Mouse (Mus musculus) frontal cortex, postnatal 36 days (tissue): ENCODE results near the gene Catsperz.
A peak's percentile ranks its signal among the peaks of the same experiment; 100 is the strongest.

Experiments
- DNase-seq, 2 experiments: peaks; one replicate each; pipeline ENCODE4 v3.0.0; 2022; ENCODE audit warnings: low spot score in 2 of 2

The Catsperz gene

DNA sequence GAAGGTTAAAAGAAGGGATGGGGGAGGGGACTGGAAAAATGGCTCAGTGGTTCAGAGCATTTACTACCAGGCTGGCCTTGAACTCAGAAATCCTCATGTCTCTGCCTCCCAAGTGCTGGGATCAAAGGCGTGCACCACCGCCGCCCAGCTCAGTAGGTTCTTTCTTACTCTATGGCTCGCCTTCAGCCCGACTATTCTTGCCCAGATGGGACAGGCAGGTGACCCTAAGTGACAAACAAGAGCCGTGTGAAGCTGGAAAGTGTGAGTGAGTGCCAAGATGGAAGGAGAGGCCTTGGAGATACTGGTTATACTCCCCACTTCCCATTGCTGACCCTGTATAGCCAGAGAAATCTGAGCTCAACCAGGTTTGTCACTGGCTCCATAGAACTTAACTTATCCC lies 18.5 kb upstream of the Catsperz start:
- no peak for DNase-seq

GRCm38 (mm10) chr19:6942764-6943163 lies 17.6 kb upstream of the Catsperz start:
- no peak for DNase-seq

DNA sequence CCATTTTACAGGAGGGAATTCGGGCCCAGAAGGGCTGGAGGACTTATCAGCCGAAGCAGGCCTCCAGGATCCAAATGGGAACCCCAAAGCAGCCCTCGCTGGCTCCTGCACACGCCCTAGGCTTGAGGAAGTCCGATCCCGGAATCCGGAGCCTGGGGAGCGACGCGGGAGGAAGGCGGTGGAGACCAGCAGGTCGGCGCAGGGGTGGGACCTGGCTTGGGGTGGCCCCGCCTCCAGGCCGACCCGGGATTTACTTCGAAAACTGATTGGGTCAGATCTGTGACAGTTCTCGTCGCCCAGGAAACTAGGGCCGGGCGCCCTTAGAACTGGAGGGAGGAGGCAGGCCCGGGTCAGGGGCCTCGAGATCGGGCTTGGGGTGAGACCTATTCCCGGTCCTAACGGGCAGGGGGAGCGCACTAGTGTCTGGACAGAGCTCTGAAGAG lies 17.1 kb upstream of the Catsperz start, which contains the start of gene Gpr137:
TSS of gene Gpr137 (minus strand) at position 232 of the 443 bp plus-strand sequence.
- peak; percentile 90 to 95 for DNase-seq

GRCm38 (mm10) chr19:6941372-6942248 lies 16.4 kb upstream of the Catsperz start, which contains the start of gene Bad:
Gene Bad (plus strand): TSS chr19:6941861.
- peak; percentile 94 for DNase-seq

- DNase-seq = no peak
Measured at GRCm38 (mm10) chr19:6940396-6941351, 15.5 kb upstream of the Catsperz start.

- no peak for DNase-seq
Measured at GRCm38 (mm10) chr19:6939106-6940002, 14.2 kb upstream of the Catsperz start.

GRCm38 (mm10) chr19:6937541-6938465 lies 12.6 kb upstream of the Catsperz start:
- no peak for DNase-seq

GRCm38 (mm10) chr19:6936299-6936698 lies 11.1 kb upstream of the Catsperz start:
- DNase-seq = no peak

GRCm38 (mm10) chr19:6934195-6934977 lies 9.2 kb upstream of the Catsperz start, which contains the start of gene Kcnk4:
Gene Kcnk4 (minus strand): TSS chr19:6934515.
- DNase-seq = no peak

GRCm38 (mm10) chr19:6933436-6934194 lies 8.4 kb upstream of the Catsperz start:
- peak; percentile 71 to 72 for DNase-seq

- DNase-seq = no peak
Measured at GRCm38 (mm10) chr19:6933102-6933435, 7.9 kb upstream of the Catsperz start.

- no peak for DNase-seq
Measured at GRCm38 (mm10) chr19:6932018-6932417, 6.8 kb upstream of the Catsperz start.

DNA sequence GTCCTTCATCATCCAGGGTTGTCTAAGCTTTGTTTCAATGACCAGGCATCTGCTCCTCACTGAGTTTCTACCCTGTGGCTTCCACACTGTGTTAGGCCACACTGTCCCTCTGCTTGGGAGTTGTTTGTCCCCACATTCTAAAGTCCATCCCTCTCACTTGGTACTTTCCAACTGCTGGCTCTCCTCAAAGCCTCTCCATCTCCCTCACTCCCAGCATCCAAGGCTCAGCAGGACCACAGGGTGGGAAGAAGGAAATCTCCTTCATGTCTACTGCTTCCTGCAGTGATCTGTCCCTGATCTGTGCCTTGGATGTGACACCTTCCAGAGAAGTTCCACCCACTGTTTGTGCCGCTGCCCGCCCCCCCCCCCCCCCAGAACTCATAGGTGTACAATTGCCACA lies 5.8 kb upstream of the Catsperz start:
- DNase-seq = no peak

DNA sequence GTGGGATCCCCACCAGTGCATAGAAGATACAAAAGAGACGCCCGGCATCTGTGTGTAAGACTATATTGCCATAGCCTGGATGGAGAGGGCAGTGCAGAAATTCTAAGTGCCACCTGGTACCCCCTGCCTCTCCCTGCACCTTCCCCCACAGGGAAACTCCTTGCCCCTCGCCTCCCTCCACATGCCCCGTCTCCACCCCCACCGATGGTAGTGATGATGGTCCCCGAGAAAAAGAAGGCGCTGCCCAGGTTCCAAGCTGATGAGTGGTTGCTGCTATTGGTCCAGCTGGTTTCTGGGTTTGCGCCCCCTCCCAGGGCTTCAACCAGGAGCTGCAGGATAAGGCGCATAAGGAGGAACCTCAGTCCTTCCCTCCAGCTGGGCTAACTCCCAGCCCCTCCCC lies 2.9 kb upstream of the Catsperz start:
- no peak for DNase-seq

DNA sequence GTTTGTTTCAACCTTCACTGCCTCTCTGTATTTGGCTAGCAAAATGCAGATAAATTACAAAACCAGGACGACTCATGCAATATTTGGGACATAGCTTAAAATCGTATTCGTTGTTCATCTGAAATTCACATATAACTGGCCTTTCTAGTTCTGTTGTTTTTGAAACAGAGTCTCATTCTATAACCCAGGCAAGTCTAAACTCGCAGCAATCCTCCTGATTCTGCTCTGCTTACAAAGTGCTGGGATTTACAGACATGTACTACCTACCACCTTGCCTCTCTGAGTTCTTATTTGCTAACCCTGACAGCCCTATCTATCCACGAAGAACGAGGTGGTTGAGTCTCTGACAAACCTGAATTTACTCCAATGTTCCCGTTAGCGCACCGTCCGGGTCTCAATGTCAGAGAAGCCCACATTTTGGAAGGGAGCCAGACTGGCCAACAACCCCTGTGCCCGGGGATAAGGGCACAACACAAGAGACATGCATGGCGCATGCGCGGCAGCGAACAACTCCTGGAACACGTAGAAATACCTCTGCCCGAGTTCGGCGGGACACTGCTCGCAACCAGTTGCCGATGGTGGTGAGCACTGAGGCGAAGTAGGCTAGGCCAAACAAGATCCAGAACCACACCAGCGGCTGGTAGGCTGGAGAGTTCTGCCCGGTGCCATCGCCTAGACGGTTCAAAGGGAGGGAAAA lies 1.5 kb upstream of the Catsperz start:
- DNase-seq = no peak

DNA sequence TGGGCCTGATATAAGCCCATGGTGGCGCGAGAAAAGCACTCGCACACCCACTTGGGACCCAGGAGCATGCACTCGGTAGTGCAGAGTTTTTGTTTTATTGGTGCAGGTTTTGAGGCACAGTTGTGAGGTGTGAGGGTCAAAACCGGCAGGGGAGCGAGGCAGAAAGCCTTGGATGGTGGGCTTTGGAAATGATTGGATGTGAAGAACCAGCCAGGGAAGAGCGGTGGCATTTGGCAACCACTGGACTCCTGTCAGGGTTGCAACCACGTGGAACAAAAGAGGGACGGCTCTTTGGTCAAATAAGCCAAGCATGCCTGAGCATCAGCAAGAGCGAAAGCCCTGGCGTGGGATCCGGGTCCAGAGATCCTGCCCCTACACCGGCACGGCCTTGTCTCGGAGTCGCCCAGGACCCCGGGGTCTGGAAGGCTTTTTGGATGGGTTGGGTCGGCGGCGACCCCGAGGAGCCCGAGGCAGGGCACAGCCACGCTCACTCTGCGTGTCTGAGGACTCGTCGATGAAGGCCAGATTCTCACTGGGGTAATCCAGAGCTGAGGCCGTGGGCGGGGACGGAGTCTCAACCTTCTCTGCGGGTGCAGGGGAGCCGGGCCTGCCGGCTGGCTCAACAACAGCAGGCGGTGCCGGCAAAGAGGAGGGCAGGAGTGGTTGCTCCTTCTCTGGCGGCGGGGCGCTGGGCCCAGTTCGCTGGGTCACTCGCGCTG lies 590 bp upstream of the Catsperz start:
- DNase-seq = no peak
